Mouse (Mus musculus): ENCODE results near the gene D430042O09Rik. TPM values are rescaled to one million over a fixed set of nuclear protein-coding genes. Genes with fewer than 3 reads are reported as not detected.
A peak's percentile ranks its signal among the peaks of the same experiment; 100 is the strongest.

Gene D430042O09Rik
- polyA plus RNA-seq (2012; ENCODE audit: insufficient read depth, low replicate concordance) = 1.5 and 2.6 TPM in 2 replicates

DNA sequence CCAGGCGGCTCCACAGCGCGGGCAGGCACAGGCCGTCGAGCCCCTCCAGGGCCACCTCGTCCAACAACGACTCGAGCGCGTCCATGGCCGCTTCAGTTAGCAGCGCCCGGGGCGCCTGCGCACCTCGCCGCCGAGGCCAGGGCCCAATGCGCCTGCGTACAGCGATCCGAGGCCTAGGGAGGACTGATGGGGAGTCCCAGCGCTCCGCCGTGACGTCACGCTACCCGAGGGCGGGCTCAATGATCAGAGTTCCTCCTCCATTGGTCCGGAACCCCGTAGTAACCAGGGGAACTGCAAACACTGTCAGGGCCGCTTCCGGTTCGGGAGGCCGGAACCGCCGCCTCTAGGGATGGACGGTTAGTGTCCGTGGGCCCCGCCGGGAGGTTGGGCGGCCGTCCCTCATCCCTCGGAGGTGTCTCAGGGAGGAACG lies at the start of gene D430042O09Rik, which contains the start of gene Gtf3c1:
Gene D430042O09Rik, plus strand, starts transcription at position 296 of the 430 bp plus-strand sequence.
Gene Gtf3c1, minus strand, starts transcription at position 188 of the 430 bp plus-strand sequence.
- TF ChIP-seq FLI1 (IDR thresholded peaks at IDR 0.05; ENCODE audit: low read length) = peak; percentile 78; the same call in 1 of the 2 replicates
- TF ChIP-seq GATA1 (IDR thresholded peaks at IDR 0.05; ENCODE audit: borderline replicate concordance, low read length) = no peak
- Histone ChIP-seq H3K36me3 (replicated peaks; ENCODE audit: low read length) (peaks cover 39% of the 10 kb centered on the region), H3K9me3 (no peaks in the 10 kb centered on the region), H3K4me3 (replicated peaks) (peak within 1 kb of the TSS; percentile 99), H3K4me1 (peaks cover 69% of the 10 kb centered on the region), H3K27me3 (replicated peaks) (no peaks in the 10 kb centered on the region)

DNA sequence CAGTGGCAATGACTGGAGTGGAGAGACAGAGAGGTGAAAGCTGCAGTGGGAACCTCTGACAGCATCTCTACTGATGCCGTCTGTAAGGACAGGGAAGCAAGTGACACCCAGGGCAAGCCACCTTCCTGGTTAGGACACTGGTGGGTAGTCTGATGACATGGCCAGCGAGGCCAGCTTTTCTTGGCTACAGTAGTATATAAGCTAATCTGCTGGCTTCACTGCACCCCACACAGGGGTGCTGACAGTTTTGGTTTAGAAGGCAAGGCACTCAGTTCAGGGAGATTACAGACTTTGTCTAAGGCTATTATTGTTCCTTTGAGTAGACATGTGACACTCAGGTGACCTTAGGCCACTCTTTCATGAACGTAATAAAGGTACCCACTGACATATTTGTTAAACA lies 44.0 kb upstream of the D430042O09Rik start:
- TF ChIP-seq GATA1 (IDR thresholded peaks at IDR 0.05; ENCODE audit: borderline replicate concordance, low read length) (no peak), FLI1 (IDR thresholded peaks at IDR 0.05; ENCODE audit: low read length) (no peak)
- peaks cover 22% of the 10 kb centered on the region for H3K4me1 ChIP-seq
- no peaks in the 10 kb centered on the region for H3K27me3 ChIP-seq (replicated peaks)
- H3K9me3 ChIP-seq = no peaks in the 10 kb centered on the region
- H3K4me3 ChIP-seq (replicated peaks) = no peak overlapping the region
- H3K36me3 ChIP-seq (replicated peaks; ENCODE audit: low read length) = peaks cover 99% of the 10 kb centered on the region

DNA sequence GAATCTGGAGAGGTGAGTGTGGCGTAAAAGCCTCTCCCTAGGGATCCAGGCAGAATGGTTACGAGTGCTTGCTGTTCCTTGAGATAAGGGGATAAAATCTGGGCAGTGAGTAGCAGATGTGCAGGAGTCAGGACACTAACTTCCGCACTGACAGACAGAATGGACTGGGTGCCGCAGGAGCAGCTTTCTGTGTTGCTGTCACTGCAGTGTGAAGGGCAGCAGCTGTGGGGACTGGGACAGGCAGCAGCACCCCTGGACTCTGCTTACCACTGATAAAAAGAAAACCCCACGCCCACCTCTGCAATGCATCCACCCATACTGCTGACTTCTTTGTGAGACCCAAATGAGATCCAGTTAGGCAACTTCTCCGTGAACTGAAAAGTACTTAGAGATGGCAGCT lies 36.8 kb upstream of the D430042O09Rik start:
- peaks cover 40% of the 10 kb centered on the region for H3K4me1 ChIP-seq
- peaks cover 100% of the 10 kb centered on the region for H3K36me3 ChIP-seq (replicated peaks; ENCODE audit: low read length)
- no peaks in the 10 kb centered on the region for H3K27me3 ChIP-seq (replicated peaks)
- no peaks in the 10 kb centered on the region for H3K9me3 ChIP-seq
- H3K4me3 ChIP-seq (replicated peaks) = no peak overlapping the region
- TF ChIP-seq FLI1 (IDR thresholded peaks at IDR 0.05; ENCODE audit: low read length) (no peak), GATA1 (IDR thresholded peaks at IDR 0.05; ENCODE audit: borderline replicate concordance, low read length) (no peak)

DNA sequence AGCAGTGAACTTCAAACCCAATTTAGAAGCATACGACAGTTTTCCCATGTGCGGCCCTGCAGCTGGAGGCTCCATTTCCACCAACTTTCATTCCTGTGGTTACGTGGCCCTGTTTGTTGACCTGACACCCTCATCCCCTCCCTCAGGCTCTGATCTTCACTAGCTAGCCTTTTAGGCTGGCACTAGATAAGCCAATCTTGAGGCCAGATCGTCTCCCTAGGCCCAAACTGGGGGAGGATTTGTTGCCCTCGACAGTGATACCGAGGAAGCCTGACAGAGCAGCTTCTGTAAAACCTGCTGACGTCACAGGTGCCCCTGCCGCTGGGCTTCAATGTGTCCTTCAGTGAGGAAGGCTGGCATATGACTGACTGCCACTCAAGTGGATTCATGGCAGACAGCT lies 36.3 kb upstream of the D430042O09Rik start:
- peaks cover 100% of the 10 kb centered on the region for H3K36me3 ChIP-seq (replicated peaks; ENCODE audit: low read length)

DNA sequence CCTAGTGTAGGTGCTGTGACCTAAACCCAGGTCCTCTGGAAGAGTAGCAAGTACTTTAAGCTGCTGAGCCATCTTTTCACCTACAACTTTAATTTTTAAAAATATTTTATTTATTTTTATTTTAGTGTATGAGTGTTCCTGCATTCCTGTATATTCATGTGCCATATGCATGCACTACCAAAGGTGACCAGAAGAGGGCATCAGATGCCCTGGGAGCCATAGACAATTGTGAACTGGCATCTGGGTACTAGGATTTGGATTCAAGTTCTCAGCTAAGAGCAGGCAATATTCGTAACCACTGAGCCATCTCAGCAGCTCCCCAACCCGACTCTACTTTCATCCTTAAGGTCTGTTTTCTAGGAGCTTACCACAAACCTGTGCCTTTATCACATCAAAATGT lies 32.8 kb upstream of the D430042O09Rik start:
- no peaks in the 10 kb centered on the region for H3K27me3 ChIP-seq (replicated peaks)
- H3K4me3 ChIP-seq (replicated peaks) = no peak overlapping the region
- no peaks in the 10 kb centered on the region for H3K9me3 ChIP-seq
- peaks cover 27% of the 10 kb centered on the region for H3K4me1 ChIP-seq
- TF ChIP-seq GATA1 (IDR thresholded peaks at IDR 0.05; ENCODE audit: borderline replicate concordance, low read length) (no peak), FLI1 (IDR thresholded peaks at IDR 0.05; ENCODE audit: low read length) (no peak)
- peaks cover 100% of the 10 kb centered on the region for H3K36me3 ChIP-seq (replicated peaks; ENCODE audit: low read length)

More for the DNA sequence above, 36.3 kb upstream of the D430042O09Rik start:
- H3K27me3 ChIP-seq (replicated peaks) = no peaks in the 10 kb centered on the region
- peaks cover 36% of the 10 kb centered on the region for H3K4me1 ChIP-seq
- no peak overlapping the region for H3K4me3 ChIP-seq (replicated peaks)
- H3K9me3 ChIP-seq = no peaks in the 10 kb centered on the region
- TF ChIP-seq FLI1 (IDR thresholded peaks at IDR 0.05; ENCODE audit: low read length) = no peak

DNA sequence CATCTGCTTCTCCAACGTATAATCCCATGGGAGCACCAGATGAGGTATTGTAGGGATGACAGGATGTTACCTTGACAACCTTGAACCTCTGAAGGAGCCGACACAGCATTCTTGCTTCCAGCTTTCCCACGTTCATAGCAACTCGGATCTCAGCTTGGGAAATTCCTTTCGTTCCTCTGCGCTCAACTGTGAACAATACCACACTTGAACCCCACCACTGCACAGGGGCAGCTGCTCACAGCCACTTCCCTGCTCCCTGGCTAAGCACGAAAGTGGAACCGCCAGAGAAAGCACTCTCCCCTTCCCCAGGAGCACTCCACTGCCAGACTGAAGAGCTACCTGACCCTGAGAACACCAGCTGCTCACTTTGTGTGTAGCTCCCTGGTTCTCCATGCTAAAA lies 28.9 kb upstream of the D430042O09Rik start:
- Histone ChIP-seq H3K36me3 (replicated peaks; ENCODE audit: low read length) (peaks cover 99% of the 10 kb centered on the region), H3K4me1 (peaks cover 18% of the 10 kb centered on the region), H3K9me3 (no peaks in the 10 kb centered on the region)

DNA sequence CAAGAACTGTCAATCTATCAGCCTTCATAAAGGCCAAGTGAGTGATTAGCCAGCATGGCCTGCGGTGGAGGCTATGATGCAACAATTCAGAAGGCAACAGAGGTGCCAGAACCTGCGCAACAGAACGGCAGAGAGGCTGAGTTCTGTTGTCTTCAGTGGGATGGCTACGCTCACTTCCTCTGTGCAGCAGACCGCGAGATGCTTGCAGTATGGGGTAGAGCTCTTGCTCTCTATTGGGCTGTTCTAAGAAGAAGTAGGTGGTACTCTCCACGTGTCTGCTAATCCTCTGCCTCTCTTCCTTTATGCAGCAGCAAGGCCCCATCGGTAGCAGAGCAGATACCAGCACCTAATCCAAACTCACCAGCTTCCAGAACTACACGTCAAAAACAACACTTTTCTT lies 27.8 kb upstream of the D430042O09Rik start:
- no peaks in the 10 kb centered on the region for H3K27me3 ChIP-seq (replicated peaks)
- TF ChIP-seq GATA1 (IDR thresholded peaks at IDR 0.05; ENCODE audit: borderline replicate concordance, low read length) = no peak
- TF ChIP-seq FLI1 (IDR thresholded peaks at IDR 0.05; ENCODE audit: low read length) = no peak
- H3K4me1 ChIP-seq = peaks cover 12% of the 10 kb centered on the region
- no peak overlapping the region for H3K4me3 ChIP-seq (replicated peaks)
- H3K36me3 ChIP-seq (replicated peaks; ENCODE audit: low read length) = peaks cover 99% of the 10 kb centered on the region
- H3K9me3 ChIP-seq = no peaks in the 10 kb centered on the region

More for the DNA sequence above, 28.9 kb upstream of the D430042O09Rik start:
- Histone ChIP-seq H3K4me3 (replicated peaks) (no peak overlapping the region), H3K27me3 (replicated peaks) (no peaks in the 10 kb centered on the region)
- TF ChIP-seq FLI1 (IDR thresholded peaks at IDR 0.05; ENCODE audit: low read length) (no peak), GATA1 (IDR thresholded peaks at IDR 0.05; ENCODE audit: borderline replicate concordance, low read length) (no peak)

DNA sequence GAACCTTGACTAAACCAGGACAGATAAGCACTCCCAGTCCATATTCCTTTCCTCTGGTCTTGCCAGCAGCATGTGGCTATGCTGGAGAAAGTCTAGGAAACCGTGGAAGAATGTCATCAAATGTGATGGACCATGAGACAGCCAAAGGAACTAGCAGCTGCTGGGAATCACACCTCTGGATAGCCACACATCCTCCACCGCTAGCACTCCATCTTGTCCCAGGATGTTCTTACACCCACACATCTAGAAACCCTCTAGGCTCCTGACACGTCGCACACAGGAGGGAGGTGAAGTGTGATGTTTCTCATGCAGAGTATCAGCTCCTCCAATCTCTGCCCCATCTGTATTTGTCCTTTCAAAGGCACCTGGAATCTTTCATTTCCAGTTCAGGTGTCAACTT lies 17.2 kb upstream of the D430042O09Rik start:
- H3K36me3 ChIP-seq (replicated peaks; ENCODE audit: low read length) = peaks cover 96% of the 10 kb centered on the region

DNA sequence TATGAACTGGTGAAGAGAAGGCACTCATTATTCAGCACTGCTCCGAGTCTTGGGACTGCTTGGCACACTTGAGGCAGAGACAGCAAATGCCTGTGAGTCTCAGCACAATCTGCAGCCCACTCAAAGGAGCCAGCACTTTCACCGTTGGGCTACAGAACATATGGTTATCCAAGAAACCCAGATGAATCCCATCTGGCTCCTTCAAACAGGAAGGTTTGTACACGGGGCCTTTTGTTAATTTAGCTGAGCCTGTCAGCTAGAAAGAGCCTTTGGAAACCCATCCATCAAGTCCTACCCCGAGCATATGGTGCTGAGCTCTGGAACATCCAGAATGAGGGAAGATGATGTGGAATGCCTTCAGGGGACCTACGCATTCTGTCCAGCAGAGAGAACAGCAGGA lies 13.6 kb upstream of the D430042O09Rik start:
- peaks cover 100% of the 10 kb centered on the region for H3K36me3 ChIP-seq (replicated peaks; ENCODE audit: low read length)
- H3K4me3 ChIP-seq (replicated peaks) = no peak overlapping the region
- no peaks in the 10 kb centered on the region for H3K27me3 ChIP-seq (replicated peaks)
- peaks cover 33% of the 10 kb centered on the region for H3K4me1 ChIP-seq
- TF ChIP-seq FLI1 (IDR thresholded peaks at IDR 0.05; ENCODE audit: low read length) = no peak
- no peak for TF ChIP-seq GATA1 (IDR thresholded peaks at IDR 0.05; ENCODE audit: borderline replicate concordance, low read length)
- H3K9me3 ChIP-seq = no peaks in the 10 kb centered on the region

More for the DNA sequence above, 17.2 kb upstream of the D430042O09Rik start:
- TF ChIP-seq GATA1 (IDR thresholded peaks at IDR 0.05; ENCODE audit: borderline replicate concordance, low read length) (no peak), FLI1 (IDR thresholded peaks at IDR 0.05; ENCODE audit: low read length) (no peak)
- Histone ChIP-seq H3K27me3 (replicated peaks) (no peaks in the 10 kb centered on the region), H3K4me3 (replicated peaks) (no peak overlapping the region), H3K9me3 (no peaks in the 10 kb centered on the region), H3K4me1 (peaks cover 17% of the 10 kb centered on the region)

DNA sequence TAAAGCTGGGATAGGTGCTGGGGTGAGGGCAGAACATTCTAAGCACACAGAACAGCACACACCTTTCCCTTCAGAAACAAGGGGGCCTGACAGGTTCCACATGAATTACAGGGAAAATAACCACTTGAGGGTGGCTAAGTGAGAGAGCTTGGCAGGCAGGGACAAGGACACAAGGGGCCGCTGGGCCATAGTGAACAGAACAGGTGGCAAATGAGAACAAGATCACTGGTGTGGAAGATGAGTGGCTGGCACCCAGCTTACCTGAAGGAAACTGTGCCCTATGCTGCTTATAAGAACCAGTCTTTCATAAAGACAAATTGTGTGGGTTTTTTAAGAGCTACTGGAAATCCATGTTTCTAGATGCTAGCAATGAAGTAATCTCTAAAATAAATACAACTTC lies 4.9 kb upstream of the D430042O09Rik start:
- H3K36me3 ChIP-seq (replicated peaks; ENCODE audit: low read length) = peaks cover 78% of the 10 kb centered on the region
- H3K4me1 ChIP-seq = peaks cover 59% of the 10 kb centered on the region
- TF ChIP-seq GATA1 (IDR thresholded peaks at IDR 0.05; ENCODE audit: borderline replicate concordance, low read length) (no peak), FLI1 (IDR thresholded peaks at IDR 0.05; ENCODE audit: low read length) (no peak)

More for the DNA sequence above, 4.9 kb upstream of the D430042O09Rik start:
- Histone ChIP-seq H3K9me3 (no peaks in the 10 kb centered on the region), H3K27me3 (replicated peaks) (no peaks in the 10 kb centered on the region), H3K4me3 (replicated peaks) (no peak overlapping the region)
